Mouse (Mus musculus): Measurements from ENCODE around the gene Sgsm3. TPM values are rescaled to one million over a fixed set of nuclear protein-coding genes. Genes with fewer than 3 reads are reported as not detected.
"Not testable (repeated sequence)": the region's sequence is repeated elsewhere in the genome, so short reads cannot be mapped to it uniquely, and the experiment has no call there.

Gene Sgsm3
- polyA plus RNA-seq (2016; fragmentation: Nextera tagmentation; extraction: Ambion mirVana): 38.0 and 38.8 TPM in 2 replicates

DNA sequence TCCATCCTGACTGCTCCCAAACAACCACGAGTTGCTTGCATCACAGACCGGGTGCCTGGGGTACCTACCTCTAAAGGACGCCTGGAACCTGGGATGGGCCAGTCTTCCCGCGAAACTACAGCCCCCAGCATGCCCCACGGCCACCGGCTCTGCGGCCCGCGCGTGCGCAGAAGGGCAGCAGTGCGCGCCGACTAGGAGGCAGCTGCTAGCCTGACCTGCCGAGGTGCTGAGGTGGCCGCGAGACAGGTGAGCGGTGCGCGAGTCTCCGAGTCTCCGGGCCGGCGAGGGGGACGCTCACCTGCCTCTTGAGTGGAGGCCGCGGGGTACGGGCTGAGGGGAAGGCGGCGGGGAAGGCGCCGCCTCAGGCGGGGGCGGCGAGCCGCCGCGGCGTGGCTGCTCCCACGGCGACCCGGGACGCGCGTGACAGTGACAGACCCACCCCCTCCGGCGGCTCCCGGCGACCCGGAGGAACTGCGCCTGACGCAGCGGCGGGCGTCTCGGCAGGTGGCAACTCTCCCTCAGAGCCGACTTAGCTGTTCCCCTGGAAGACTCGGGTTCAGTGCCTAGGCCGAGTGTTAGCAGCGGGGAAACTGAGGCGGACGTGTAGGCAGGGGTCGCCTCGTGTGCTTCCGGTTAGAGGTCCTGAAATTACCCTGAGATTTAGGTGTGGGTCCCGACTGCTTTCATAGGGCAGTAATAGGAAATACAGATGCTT lies at the start of gene Sgsm3:
TSS of gene Sgsm3 (plus strand) at position 146 of the 715 bp plus-strand sequence.
- Histone ChIP-seq H3K4me1 (peaks cover 20% of the 10 kb centered on the region), H3K27me3 (ENCODE audit: low read depth, poor library complexity, severe bottlenecking) (no peaks in the 10 kb centered on the region), H3K4me3 (peak within 1 kb of the TSS; percentile 95), H3K36me3 (no peaks in the 10 kb centered on the region), H3K27ac (replicated peaks) (peak within 1 kb of the TSS; percentile 87), H3K9me3 (replicated peaks) (no peaks in the 10 kb centered on the region)
- DNase-seq (ENCODE audit: low spot score): peak; percentile 82
- under 1% methylated on average over 67 of the region's 67 CpGs for WGBS

- 83% methylated on average over 20 of the region's 20 CpGs for WGBS
- no peak for DNase-seq (ENCODE audit: low spot score)
- Histone ChIP-seq H3K36me3 (peaks cover 89% of the 10 kb centered on the region), H3K27me3 (ENCODE audit: low read depth, poor library complexity, severe bottlenecking) (no peaks in the 10 kb centered on the region), H3K4me3 (no peak overlapping the region), H3K9me3 (replicated peaks) (no peaks in the 10 kb centered on the region), H3K27ac (replicated peaks) (no peak overlapping the region), H3K4me1 (peaks cover 6% of the 10 kb centered on the region)
Measured at GRCm38 (mm10) chr15:80928811-80929355, 48.7 kb upstream of the Sgsm3 start.

GRCm38 (mm10) chr15:80930048-80930571 lies 47.5 kb upstream of the Sgsm3 start:
- no peak overlapping the region for H3K4me3 ChIP-seq
- no peaks in the 10 kb centered on the region for H3K9me3 ChIP-seq (replicated peaks)
- WGBS: 34% methylated on average over 15 of the region's 16 CpGs
- peak; percentile 41 for DNase-seq (ENCODE audit: low spot score)
- no peak overlapping the region for H3K27ac ChIP-seq (replicated peaks)
- peaks cover 88% of the 10 kb centered on the region for H3K36me3 ChIP-seq
- no peaks in the 10 kb centered on the region for H3K27me3 ChIP-seq (ENCODE audit: low read depth, poor library complexity, severe bottlenecking)
- peaks cover 6% of the 10 kb centered on the region for H3K4me1 ChIP-seq

DNA sequence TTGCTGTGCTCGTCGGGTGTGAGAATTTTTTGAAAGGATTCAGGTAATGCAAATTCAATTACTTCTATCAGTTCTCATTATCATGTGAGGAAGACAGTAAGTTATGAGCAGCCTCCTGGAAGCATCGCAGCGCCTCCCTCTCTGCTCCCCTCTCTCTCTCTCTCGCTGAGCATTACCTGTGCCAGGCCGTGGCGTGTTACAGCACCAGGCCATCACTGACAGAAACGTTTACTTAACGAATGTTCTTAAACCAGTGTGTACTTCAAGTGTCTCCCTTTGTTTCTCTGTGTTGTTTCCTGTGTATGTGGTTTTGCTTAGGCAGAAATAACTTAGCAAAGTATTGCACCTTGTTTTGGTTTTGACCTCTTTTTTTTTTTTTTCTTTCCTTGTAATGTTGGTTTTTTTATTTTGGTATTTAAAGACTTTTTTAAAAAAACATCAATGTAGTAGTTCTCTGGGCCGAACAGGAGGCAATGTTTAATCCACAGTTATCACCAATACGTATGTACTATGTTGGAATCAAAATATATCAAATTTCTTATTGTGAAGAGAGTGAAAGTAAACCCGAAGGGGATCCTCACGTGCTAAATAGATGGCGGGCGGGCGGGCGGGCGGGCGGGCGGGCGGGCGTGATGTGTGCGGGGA lies 46.8 kb upstream of the Sgsm3 start:
- H3K36me3 ChIP-seq: peaks cover 88% of the 10 kb centered on the region
- DNase-seq (ENCODE audit: low spot score); H3K27ac ChIP-seq (replicated peaks); H3K4me1 ChIP-seq; H3K4me3 ChIP-seq; H3K27me3 ChIP-seq (ENCODE audit: low read depth, poor library complexity, severe bottlenecking); H3K9me3 ChIP-seq (replicated peaks): not testable (repeated sequence)
- WGBS: 94% methylated on average over 23 of the region's 23 CpGs

- peaks cover 86% of the 10 kb centered on the region for H3K36me3 ChIP-seq
- no peaks in the 10 kb centered on the region for H3K9me3 ChIP-seq (replicated peaks)
- H3K4me1 ChIP-seq: peaks cover 11% of the 10 kb centered on the region
- no peaks in the 10 kb centered on the region for H3K27me3 ChIP-seq (ENCODE audit: low read depth, poor library complexity, severe bottlenecking)
- H3K27ac ChIP-seq (replicated peaks): no peak overlapping the region
- no peak overlapping the region for H3K4me3 ChIP-seq
- WGBS: 96% methylated on average over 9 of the region's 9 CpGs
- DNase-seq (ENCODE audit: low spot score): no peak
Measured at GRCm38 (mm10) chr15:80931345-80931960, 46.1 kb upstream of the Sgsm3 start.

- H3K27me3 ChIP-seq (ENCODE audit: low read depth, poor library complexity, severe bottlenecking): no peaks in the 10 kb centered on the region
- H3K36me3 ChIP-seq: peaks cover 65% of the 10 kb centered on the region
- no peak overlapping the region for H3K4me3 ChIP-seq
- H3K9me3 ChIP-seq (replicated peaks): no peaks in the 10 kb centered on the region
- peaks cover 33% of the 10 kb centered on the region for H3K4me1 ChIP-seq
- no peak overlapping the region for H3K27ac ChIP-seq (replicated peaks)
- DNase-seq (ENCODE audit: low spot score): no peak
- 91% methylated on average over 5 of the region's 5 CpGs for WGBS
Measured at GRCm38 (mm10) chr15:80934841-80935240, 42.7 kb upstream of the Sgsm3 start.

GRCm38 (mm10) chr15:80936686-80937085 lies 40.9 kb upstream of the Sgsm3 start:
- Histone ChIP-seq H3K27ac (replicated peaks) (no peak overlapping the region), H3K27me3 (ENCODE audit: low read depth, poor library complexity, severe bottlenecking) (no peaks in the 10 kb centered on the region), H3K4me1 (peaks cover 32% of the 10 kb centered on the region), H3K9me3 (replicated peaks) (no peaks in the 10 kb centered on the region), H3K4me3 (no peak overlapping the region), H3K36me3 (peaks cover 52% of the 10 kb centered on the region)
- 83% methylated on average over 3 of the region's 3 CpGs for WGBS
- DNase-seq (ENCODE audit: low spot score): no peak

DNA sequence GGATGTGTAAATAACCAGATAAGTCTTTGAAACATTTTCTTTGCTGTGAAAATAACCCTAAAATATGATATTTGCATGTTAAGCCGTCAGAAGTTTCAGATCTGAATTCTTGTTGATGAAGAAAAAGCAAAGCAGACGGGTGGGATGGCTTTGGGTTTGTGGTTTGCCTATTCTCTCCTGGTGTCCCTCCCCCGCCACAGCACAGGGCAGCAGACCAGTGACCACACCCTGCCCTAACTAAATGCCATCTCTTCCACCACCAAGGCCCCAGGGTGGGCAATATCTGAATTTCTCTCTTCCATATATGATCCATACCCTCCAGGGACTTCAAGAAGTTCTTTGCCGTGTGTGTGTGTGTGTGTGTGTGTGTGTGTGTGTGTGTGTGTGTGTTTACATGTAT lies 39.0 kb upstream of the Sgsm3 start:
- peaks cover 41% of the 10 kb centered on the region for H3K36me3 ChIP-seq
- 82% methylated on average over 4 of the region's 4 CpGs for WGBS
- H3K4me3 ChIP-seq: no peak overlapping the region
- H3K9me3 ChIP-seq (replicated peaks): no peaks in the 10 kb centered on the region
- H3K27ac ChIP-seq (replicated peaks): no peak overlapping the region
- no peaks in the 10 kb centered on the region for H3K27me3 ChIP-seq (ENCODE audit: low read depth, poor library complexity, severe bottlenecking)
- DNase-seq (ENCODE audit: low spot score): no peak
- H3K4me1 ChIP-seq: peaks cover 32% of the 10 kb centered on the region

DNA sequence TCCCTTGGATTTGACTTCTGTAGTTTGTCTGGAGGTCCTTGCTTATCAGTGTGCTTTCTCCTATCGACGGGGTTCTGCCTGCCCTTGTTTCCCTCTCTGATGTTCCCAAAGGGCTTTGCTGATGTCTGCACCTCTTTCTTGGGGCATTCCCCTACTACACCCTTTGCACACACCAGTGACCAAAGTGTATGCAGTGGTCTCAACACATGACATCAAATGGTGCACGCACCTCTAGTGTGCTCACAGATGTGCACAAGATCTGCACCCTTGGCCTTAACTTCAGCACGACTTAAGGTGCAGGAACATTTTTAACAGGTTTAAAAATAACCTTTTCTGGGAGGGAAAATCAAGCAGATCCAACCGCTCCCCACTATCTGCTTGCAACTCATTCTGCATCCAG lies 38.2 kb upstream of the Sgsm3 start:
- DNase-seq (ENCODE audit: low spot score): no peak
- no peaks in the 10 kb centered on the region for H3K27me3 ChIP-seq (ENCODE audit: low read depth, poor library complexity, severe bottlenecking)
- no peak overlapping the region for H3K4me3 ChIP-seq
- H3K9me3 ChIP-seq (replicated peaks): no peaks in the 10 kb centered on the region
- H3K4me1 ChIP-seq: peaks cover 32% of the 10 kb centered on the region
- 64% methylated on average over 5 of the region's 5 CpGs for WGBS
- H3K27ac ChIP-seq (replicated peaks): no peak overlapping the region
- peaks cover 33% of the 10 kb centered on the region for H3K36me3 ChIP-seq

- peaks cover 16% of the 10 kb centered on the region; the same call in 1 of the 2 replicates for H3K36me3 ChIP-seq
- 82% methylated on average over 6 of the region's 6 CpGs for WGBS
- H3K4me1 ChIP-seq: peaks cover 26% of the 10 kb centered on the region
- no peaks in the 10 kb centered on the region for H3K9me3 ChIP-seq (replicated peaks)
- H3K27ac ChIP-seq (replicated peaks): no peak overlapping the region
- no peak for DNase-seq (ENCODE audit: low spot score)
- H3K27me3 ChIP-seq (ENCODE audit: low read depth, poor library complexity, severe bottlenecking): no peaks in the 10 kb centered on the region
- H3K4me3 ChIP-seq: no peak overlapping the region
Measured at GRCm38 (mm10) chr15:80941468-80942040, 36.0 kb upstream of the Sgsm3 start.

- 66% methylated on average over 3 of the region's 3 CpGs for WGBS
- Histone ChIP-seq H3K4me3 (no peak overlapping the region), H3K4me1 (peaks cover 14% of the 10 kb centered on the region), H3K9me3 (replicated peaks) (no peaks in the 10 kb centered on the region), H3K27me3 (ENCODE audit: low read depth, poor library complexity, severe bottlenecking) (no peaks in the 10 kb centered on the region), H3K36me3 (peaks cover 19% of the 10 kb centered on the region), H3K27ac (replicated peaks) (no peak overlapping the region)
- DNase-seq (ENCODE audit: low spot score): no peak
Measured at GRCm38 (mm10) chr15:80945851-80946250, 31.7 kb upstream of the Sgsm3 start.

Measured in midbrain, embryonic 10.5 days (tissue).